Mouse (Mus musculus) forebrain, embryonic 12.5 days (tissue): ENCODE measurements around the gene Akap13. TPM values are rescaled to one million over a fixed set of nuclear protein-coding genes. Genes with fewer than 3 reads are reported as not detected.

Experiments
- ATAC-seq: fragments of 200-750 bp; cut with Nextera tagmentation; 2 replicates; pipeline ENCODE4 v1.8.0; 2017; ENCODE audit warnings: moderate TSS enrichment; ENCODE audit not compliant: low FRiP score
- H3K27ac ChIP-seq: fragments of 300-500 bp; sonication (generic); 2 replicates; pipeline ENCODE4 v1.5.1; 2016; ENCODE audit warnings: mild to moderate bottlenecking
- H3K27me3 ChIP-seq: fragments of 300-500 bp; sonication (generic); 2 replicates; pipeline ENCODE4 v1.6.1; 2016; ENCODE audit warnings: mild to moderate bottlenecking
- H3K36me3 ChIP-seq: fragments of 300-500 bp; sonication (generic); replicated peaks from 2 replicates; pipeline ENCODE4 v1.6.1; 2016; ENCODE audit warnings: mild to moderate bottlenecking
- H3K4me1 ChIP-seq: fragments of 300-500 bp; sonication (generic); 2 replicates; pipeline ENCODE4 v1.6.1; 2016
- H3K4me2 ChIP-seq: fragments of 300-500 bp; sonication (generic); 2 replicates; pipeline ENCODE4 v1.6.1; 2016; ENCODE audit warnings: mild to moderate bottlenecking, moderate library complexity
- H3K4me3 ChIP-seq: fragments of 300-500 bp; sonication (generic); replicated peaks from 2 replicates; pipeline ENCODE4 v1.5.1; 2016; ENCODE audit warnings: mild to moderate bottlenecking
- H3K9ac ChIP-seq: fragments of 300-500 bp; sonication (generic); 2 replicates; pipeline ENCODE4 v1.6.1; 2016; ENCODE audit warnings: mild to moderate bottlenecking
- H3K9me3 ChIP-seq: fragments of 300-500 bp; sonication (generic); 2 replicates; pipeline ENCODE4 v1.6.1; 2016
- WGBS: fragments of 180-500 bp; shearing (Covaris S2); methylation state at CpG from one replicate; pipeline ENCODE4 v1.1.7; 2016; 5-methylcytosine and 5-hydroxymethylcytosine counted together
- polyA plus RNA-seq: library from polyadenylated mRNA; unstranded; fragments of >200 nt; fragmentation: Nextera tagmentation; extraction: Ambion mirVana; gene quantifications from 2 replicates; pipeline ENCODE4 v1.2.1, GENCODE M21; 2016

Akap13 gene
- polyA plus RNA-seq, 1 experiment from 2014 or later: 27.6 TPM

- no peak for ATAC-seq
- Histone ChIP-seq H3K27me3 (no peaks in the 10 kb centered on the region), H3K9ac (no peak overlapping the region), H3K36me3 (no peaks in the 10 kb centered on the region), H3K4me3 (no peak overlapping the region), H3K9me3 (no peaks in the 10 kb centered on the region), H3K4me2 (no peak overlapping the region), H3K4me1 (no peaks in the 10 kb centered on the region), H3K27ac (no peak overlapping the region)
Measured at GRCm38 (mm10) chr7:75595268-75595667, 139.9 kb downstream of the Akap13 start.

- Histone ChIP-seq H3K9ac (no peak overlapping the region), H3K4me1 (no peaks in the 10 kb centered on the region), H3K36me3 (no peaks in the 10 kb centered on the region), H3K4me3 (no peak overlapping the region), H3K27ac (no peak overlapping the region), H3K27me3 (no peaks in the 10 kb centered on the region), H3K9me3 (no peaks in the 10 kb centered on the region), H3K4me2 (no peak overlapping the region)
- 81% methylated on average over 6 of the region's 6 CpGs for WGBS
- ATAC-seq: no peak
Measured at GRCm38 (mm10) chr7:75596058-75596748, 140.9 kb downstream of the Akap13 start.

DNA sequence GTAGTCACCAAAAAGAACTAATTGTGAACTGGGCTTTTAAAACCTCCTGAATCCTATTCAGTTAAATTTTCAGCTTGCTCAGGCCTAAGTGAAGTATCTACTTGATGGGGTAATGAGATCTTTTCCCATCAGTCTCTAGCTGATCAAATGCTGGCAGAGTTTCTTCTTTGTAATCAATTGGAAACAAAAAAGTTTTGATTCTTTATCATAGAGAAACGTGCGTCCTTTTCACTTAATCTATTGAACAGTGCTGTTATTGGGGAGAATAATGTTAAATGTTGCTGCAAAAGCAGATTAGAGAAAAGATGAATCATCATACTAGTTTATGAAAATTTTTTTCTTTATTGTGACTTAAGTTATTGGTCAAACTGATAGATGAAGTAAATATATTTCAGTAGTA is 142.5 kb downstream of the Akap13 start:
- Histone ChIP-seq H3K4me1 (no peaks in the 10 kb centered on the region), H3K27me3 (no peaks in the 10 kb centered on the region), H3K27ac (no peak overlapping the region), H3K36me3 (no peaks in the 10 kb centered on the region), H3K9me3 (no peaks in the 10 kb centered on the region), H3K4me2 (no peak overlapping the region), H3K9ac (no peak overlapping the region), H3K4me3 (no peak overlapping the region)
- ATAC-seq: no peak
- WGBS: 81% methylated on average over 2 of the region's 2 CpGs

DNA sequence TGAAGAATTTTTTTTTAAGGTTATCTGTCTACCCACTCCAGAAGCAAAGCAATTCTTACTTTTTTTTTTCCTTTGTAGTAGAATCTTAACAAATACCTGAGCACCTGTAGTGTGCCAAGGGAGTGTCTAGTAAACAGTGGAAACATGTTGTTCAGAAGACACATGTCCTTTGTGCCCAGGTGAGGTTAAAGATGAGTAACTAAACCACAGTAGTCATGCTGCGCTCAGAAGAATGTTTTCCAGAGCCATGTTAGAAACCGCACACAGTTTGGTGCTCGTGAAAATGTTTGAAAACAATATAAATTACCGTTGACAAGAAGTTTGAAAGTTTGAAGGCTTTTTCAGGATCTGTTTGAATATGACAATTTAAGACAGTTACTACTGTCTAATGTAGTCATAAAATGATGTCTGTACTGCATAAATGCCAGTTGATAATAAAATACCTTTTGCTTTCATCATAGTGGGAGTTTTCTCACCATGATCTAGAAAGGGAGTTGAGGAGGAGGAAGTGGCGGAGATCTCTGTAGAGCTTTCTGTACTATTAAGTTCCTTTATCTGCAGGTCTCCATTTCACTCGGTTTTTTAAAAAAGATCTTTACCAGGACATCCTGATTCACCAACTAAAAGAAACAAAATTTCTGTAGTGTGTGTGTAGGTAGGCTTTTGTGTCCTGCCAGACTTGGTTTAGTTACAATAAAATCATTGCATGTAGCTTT is 145.2 kb downstream of the Akap13 start:
- Histone ChIP-seq H3K27ac (no peak overlapping the region), H3K36me3 (no peaks in the 10 kb centered on the region), H3K4me1 (no peaks in the 10 kb centered on the region), H3K4me3 (no peak overlapping the region), H3K27me3 (no peaks in the 10 kb centered on the region), H3K9me3 (no peaks in the 10 kb centered on the region), H3K4me2 (no peak overlapping the region), H3K9ac (no peak overlapping the region)
- 95% methylated on average over 6 of the region's 6 CpGs for WGBS
- no peak for ATAC-seq

GRCm38 (mm10) chr7:75607248-75607647 is 151.9 kb downstream of the Akap13 start:
- Histone ChIP-seq H3K9ac (no peak overlapping the region), H3K4me2 (no peak overlapping the region), H3K27me3 (no peaks in the 10 kb centered on the region), H3K36me3 (peaks cover 27% of the 10 kb centered on the region), H3K27ac (no peak overlapping the region), H3K4me1 (no peaks in the 10 kb centered on the region), H3K4me3 (no peak overlapping the region), H3K9me3 (no peaks in the 10 kb centered on the region)
- no peak for ATAC-seq
- WGBS: 91% methylated on average over 3 of the region's 3 CpGs

DNA sequence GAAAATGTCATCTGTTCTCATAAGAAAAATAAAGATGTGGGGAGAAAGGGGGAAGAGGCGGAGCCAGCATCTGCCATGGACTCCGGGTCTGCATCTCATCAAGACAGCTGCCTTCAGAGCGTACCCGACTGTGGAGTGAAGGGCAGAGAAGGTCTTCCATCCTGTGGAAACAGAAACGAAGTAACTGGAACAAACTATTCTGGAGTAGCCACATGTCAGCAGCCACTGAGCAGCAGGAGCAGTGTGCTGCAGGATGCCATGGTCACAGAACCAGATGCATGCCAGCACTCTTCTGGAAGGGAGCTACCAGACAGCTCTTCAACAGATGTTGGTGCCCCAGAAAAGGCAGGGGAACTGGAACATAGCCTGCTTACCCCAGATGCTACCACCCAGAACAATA is 153.4 kb downstream of the Akap13 start:
- no peaks in the 10 kb centered on the region for H3K27me3 ChIP-seq
- no peak overlapping the region for H3K4me3 ChIP-seq
- WGBS: 74% methylated on average over 5 of the region's 5 CpGs
- no peak overlapping the region for H3K27ac ChIP-seq
- H3K4me2 ChIP-seq: no peak overlapping the region
- no peak overlapping the region for H3K9ac ChIP-seq
- no peaks in the 10 kb centered on the region for H3K9me3 ChIP-seq
- ATAC-seq: no peak
- no peaks in the 10 kb centered on the region for H3K4me1 ChIP-seq
- H3K36me3 ChIP-seq: peaks cover 27% of the 10 kb centered on the region

DNA sequence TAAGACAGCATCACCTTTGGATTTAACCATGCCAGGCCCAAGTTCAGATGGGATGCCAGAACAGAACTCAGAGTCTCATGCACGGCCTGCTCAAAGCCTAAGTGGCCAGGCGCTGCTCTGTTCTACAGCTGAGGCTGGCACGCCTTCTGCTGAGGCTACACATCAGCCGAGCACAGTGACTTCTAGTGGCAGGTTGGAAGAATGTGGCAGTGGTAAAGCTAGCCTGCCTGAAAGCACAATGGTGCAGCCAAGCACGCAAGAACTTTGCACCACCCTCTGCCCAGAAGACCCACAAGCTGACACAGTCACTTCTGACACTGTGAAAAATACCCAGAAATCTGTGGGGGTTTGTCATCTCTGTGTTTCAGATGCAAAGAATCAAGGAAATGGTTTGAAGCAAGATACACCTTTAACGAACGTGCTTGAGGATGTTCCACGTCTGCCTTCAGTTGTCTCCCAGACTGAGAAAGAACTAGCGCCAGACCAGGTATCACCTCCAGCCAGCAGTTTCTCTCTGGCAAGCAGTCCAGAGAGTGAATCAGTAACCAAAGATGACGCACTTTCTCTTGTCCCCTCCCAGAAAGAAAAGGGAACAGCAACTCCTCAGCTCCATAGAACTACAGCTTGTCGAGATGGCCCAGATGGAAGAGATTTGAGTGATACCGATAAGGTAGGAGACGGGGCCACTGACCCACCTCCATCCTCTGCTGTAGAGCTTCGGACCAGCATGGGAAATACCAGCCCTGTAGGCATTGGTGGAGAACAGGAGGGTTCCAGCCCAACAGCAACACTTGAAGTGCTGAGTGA is 154.3 kb downstream of the Akap13 start:
- Histone ChIP-seq H3K4me1 (no peaks in the 10 kb centered on the region), H3K9ac (no peak overlapping the region), H3K36me3 (peaks cover 27% of the 10 kb centered on the region), H3K27ac (no peak overlapping the region), H3K4me2 (no peak overlapping the region), H3K27me3 (no peaks in the 10 kb centered on the region), H3K9me3 (no peaks in the 10 kb centered on the region), H3K4me3 (no peak overlapping the region)
- 88% methylated on average over 14 of the region's 14 CpGs for WGBS
- no peak for ATAC-seq

GRCm38 (mm10) chr7:75610391-75610790 is 155.1 kb downstream of the Akap13 start:
- Histone ChIP-seq H3K36me3 (peaks cover 27% of the 10 kb centered on the region), H3K4me2 (no peak overlapping the region), H3K9ac (no peak overlapping the region), H3K9me3 (no peaks in the 10 kb centered on the region), H3K4me3 (no peak overlapping the region), H3K4me1 (no peaks in the 10 kb centered on the region), H3K27me3 (no peaks in the 10 kb centered on the region), H3K27ac (no peak overlapping the region)
- WGBS: 91% methylated on average over 9 of the region's 9 CpGs
- ATAC-seq: no peak

- WGBS: 90% methylated on average over 15 of the region's 15 CpGs
- H3K27ac ChIP-seq: no peak overlapping the region
- ATAC-seq: no peak
Measured at GRCm38 (mm10) chr7:75611261-75611950, 156.1 kb downstream of the Akap13 start.

DNA sequence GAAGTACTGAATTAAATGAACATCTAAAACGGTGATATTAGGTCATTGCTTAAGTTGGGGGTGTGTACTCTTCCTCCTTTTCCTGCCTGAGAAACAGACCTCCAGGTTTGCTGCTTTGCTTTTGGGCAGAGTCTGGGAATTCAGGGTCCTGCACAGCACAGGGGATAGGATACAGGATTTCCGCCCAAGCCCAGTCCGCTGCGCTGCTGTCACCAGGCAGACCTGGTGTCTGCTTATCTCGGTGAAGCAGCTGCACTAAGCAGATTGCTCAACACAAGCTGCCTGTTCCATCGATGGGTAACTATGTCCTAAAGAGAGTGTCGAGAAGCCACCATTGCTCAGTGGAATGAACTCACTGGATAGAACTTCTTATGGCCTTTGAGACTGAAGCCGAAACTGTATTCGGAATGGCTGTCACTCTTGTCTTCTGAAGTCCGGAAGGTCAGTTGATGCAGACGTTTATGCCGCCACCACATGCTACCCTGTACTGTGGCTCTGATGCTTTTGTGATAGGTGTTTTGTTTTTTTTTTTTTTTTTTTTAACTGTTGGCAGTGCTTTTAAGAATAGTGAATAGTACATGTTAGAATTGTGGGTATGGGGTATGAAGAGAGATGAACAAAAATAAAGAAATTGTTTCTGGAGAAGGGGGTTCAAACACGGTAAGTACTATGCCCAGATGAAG is 156.8 kb downstream of the Akap13 start:
- peaks cover 27% of the 10 kb centered on the region for H3K36me3 ChIP-seq
- no peak for ATAC-seq
- no peak overlapping the region for H3K9ac ChIP-seq
- no peaks in the 10 kb centered on the region for H3K27me3 ChIP-seq
- H3K4me2 ChIP-seq: no peak overlapping the region
- H3K4me3 ChIP-seq: no peak overlapping the region
- 85% methylated on average over 13 of the region's 13 CpGs for WGBS
- H3K9me3 ChIP-seq: no peaks in the 10 kb centered on the region
- H3K4me1 ChIP-seq: no peaks in the 10 kb centered on the region
- no peak overlapping the region for H3K27ac ChIP-seq

More at GRCm38 (mm10) chr7:75611261-75611950, 156.1 kb downstream of the Akap13 start:
- H3K9me3 ChIP-seq: no peaks in the 10 kb centered on the region
- no peak overlapping the region for H3K9ac ChIP-seq
- H3K27me3 ChIP-seq: no peaks in the 10 kb centered on the region
- H3K4me3 ChIP-seq: no peak overlapping the region
- H3K4me1 ChIP-seq: no peaks in the 10 kb centered on the region
- H3K4me2 ChIP-seq: no peak overlapping the region
- H3K36me3 ChIP-seq: peaks cover 27% of the 10 kb centered on the region

GRCm38 (mm10) chr7:75612683-75613053 is 157.3 kb downstream of the Akap13 start:
- Histone ChIP-seq H3K4me2 (no peak overlapping the region), H3K27ac (no peak overlapping the region), H3K4me3 (no peak overlapping the region), H3K27me3 (no peaks in the 10 kb centered on the region), H3K9ac (no peak overlapping the region), H3K36me3 (peaks cover 27% of the 10 kb centered on the region), H3K4me1 (no peaks in the 10 kb centered on the region), H3K9me3 (no peaks in the 10 kb centered on the region)
- ATAC-seq: no peak

- peaks cover 27% of the 10 kb centered on the region for H3K36me3 ChIP-seq
- H3K9me3 ChIP-seq: no peaks in the 10 kb centered on the region
- no peak for ATAC-seq
- H3K27me3 ChIP-seq: no peaks in the 10 kb centered on the region
- no peaks in the 10 kb centered on the region for H3K4me1 ChIP-seq
- no peak overlapping the region for H3K4me2 ChIP-seq
- no peak overlapping the region for H3K27ac ChIP-seq
- no peak overlapping the region for H3K9ac ChIP-seq
- 84% methylated on average over 5 of the region's 5 CpGs for WGBS
- H3K4me3 ChIP-seq: no peak overlapping the region
Measured at GRCm38 (mm10) chr7:75613240-75613639, 157.9 kb downstream of the Akap13 start.
